Mouse (Mus musculus): Measurements from ENCODE around the gene Csdc2.

The Csdc2 gene

GRCm38 (mm10) chr15:81954716-81955115, 18.2 kb downstream of the Csdc2 start:
- DNase-seq (ENCODE audit: low read depth, low spot score) = no peak

GRCm38 (mm10) chr15:81955414-81955813, 18.9 kb downstream of the Csdc2 start:
- DNase-seq (ENCODE audit: low read depth, low spot score) = no peak

- peak; percentile 76 for DNase-seq (ENCODE audit: low read depth, low spot score)
These were observed 19.9 kb downstream of the Csdc2 start for GRCm38 (mm10) chr15:81956457-81956856.

GRCm38 (mm10) chr15:81957598-81957997, 21.0 kb downstream of the Csdc2 start:
- no peak for DNase-seq (ENCODE audit: low read depth, low spot score)

- DNase-seq (ENCODE audit: low read depth, low spot score) = no peak
These were observed 22.3 kb downstream of the Csdc2 start for GRCm38 (mm10) chr15:81958906-81959305.

- peak; percentile 97 for DNase-seq (ENCODE audit: low read depth, low spot score)
These were observed 23.9 kb downstream of the Csdc2 start, which contains the start of gene Pmm1 for GRCm38 (mm10) chr15:81960171-81961077. Gene Pmm1 (minus strand): TSS chr15:81960930.

GRCm38 (mm10) chr15:81961078-81961451, 24.5 kb downstream of the Csdc2 start:
- no peak for DNase-seq (ENCODE audit: low read depth, low spot score)

- no peak for DNase-seq (ENCODE audit: low read depth, low spot score)
These were observed 27.7 kb downstream of the Csdc2 start for GRCm38 (mm10) chr15:81964262-81964661.

- peak; percentile 75 for DNase-seq (ENCODE audit: low read depth, low spot score)
These were observed 28.5 kb downstream of the Csdc2 start for GRCm38 (mm10) chr15:81964980-81965545.

- DNase-seq (ENCODE audit: low read depth, low spot score) = no peak
These were observed 29.7 kb downstream of the Csdc2 start for GRCm38 (mm10) chr15:81966062-81966829.

GRCm38 (mm10) chr15:81967821-81968220, 31.3 kb downstream of the Csdc2 start:
- DNase-seq (ENCODE audit: low read depth, low spot score) = peak; percentile 76

- peak; percentile 34 for DNase-seq (ENCODE audit: low read depth, low spot score)
These were observed 31.9 kb downstream of the Csdc2 start for GRCm38 (mm10) chr15:81968447-81968846.

GRCm38 (mm10) chr15:81969173-81969572, 32.6 kb downstream of the Csdc2 start:
- peak; percentile 90 for DNase-seq (ENCODE audit: low read depth, low spot score)

- DNase-seq (ENCODE audit: low read depth, low spot score) = peak; percentile 76
These were observed 33.1 kb downstream of the Csdc2 start for GRCm38 (mm10) chr15:81969635-81970034.

GRCm38 (mm10) chr15:81970498-81970897, 33.9 kb downstream of the Csdc2 start:
- DNase-seq (ENCODE audit: low read depth, low spot score) = peak; percentile 72

- peak; percentile 49 for DNase-seq (ENCODE audit: low read depth, low spot score)
These were observed 38.6 kb downstream of the Csdc2 start for GRCm38 (mm10) chr15:81975156-81975555.

- peak; percentile 47 for DNase-seq (ENCODE audit: low read depth, low spot score)
These were observed 43.8 kb downstream of the Csdc2 start, which contains the start of gene 1700029P11Rik for GRCm38 (mm10) chr15:81980321-81980720. Gene 1700029P11Rik (plus strand): TSS chr15:81980540.

- no peak for DNase-seq (ENCODE audit: low read depth, low spot score)
These were observed 45.6 kb downstream of the Csdc2 start for GRCm38 (mm10) chr15:81982173-81982572.

- peak; percentile 38 for DNase-seq (ENCODE audit: low read depth, low spot score)
These were observed 49.0 kb downstream of the Csdc2 start for GRCm38 (mm10) chr15:81985267-81986161.

- DNase-seq (ENCODE audit: low read depth, low spot score) = no peak
These were observed 51.1 kb downstream of the Csdc2 start, which contains the start of gene Xrcc6 for GRCm38 (mm10) chr15:81987646-81988045. Gene Xrcc6 (plus strand): TSS chr15:81987835.
